Mouse (Mus musculus) macrophage (primary cell): Measurements from ENCODE around the gene Gtf3c3. TPM values are rescaled to one million over a fixed set of nuclear protein-coding genes. Genes with fewer than 3 reads are reported as not detected.

Source experiments
- H3K27ac ChIP-seq: fragments of 350-480 bp; formaldehyde crosslinking; 2 replicates; pipeline ENCODE4 v1.9.0; 2021
- H3K36me3 ChIP-seq: fragments of 350-480 bp; formaldehyde crosslinking; 2 replicates; pipeline ENCODE4 v1.9.0; 2021; ENCODE audit errors: inconsistent target
- H3K4me3 ChIP-seq: fragments of 350-480 bp; formaldehyde crosslinking; 2 replicates; pipeline ENCODE4 v1.9.0; 2021; ENCODE audit errors: inconsistent target
- H3K79me2 ChIP-seq: fragments of 350-480 bp; formaldehyde crosslinking; 2 replicates; pipeline ENCODE4 v1.9.0; 2021; ENCODE audit errors: inconsistent target
- WGBS: methylation state at CpG from one replicate; pipeline ENCODE4 v1.1.7; 2026; ENCODE audit warnings: inconsistent platforms; ENCODE audit not compliant: missing documents; 5-methylcytosine and 5-hydroxymethylcytosine counted together
- polyA plus RNA-seq: library from polyadenylated mRNA; stranded (reverse); fragments of 250-400 nt; gene quantifications from 3 replicates; pipeline ENCODE4 v1.2.4, GENCODE M21; 2018; ENCODE audit warnings: inconsistent platforms
- total RNA-seq, 78 experiments: library from RNA; depleted of rRNA; stranded (reverse); fragments of 250-400 nt; gene quantifications; 1 replicate in 9 of 78; 2 replicates in 24 of 78; 3 replicates in 43 of 78; 4 replicates in 2 of 78; pipeline ENCODE4 v1.2.4; 2018; ENCODE audit warnings: inconsistent platforms in 56 of 78

The Gtf3c3 gene
- 10 to 100 TPM in 25 of 26 experiments, 1 to 10 TPM in 1; 5.9 to 52.2 (median 32.3) TPM for total RNA-seq (2018; cell fraction: chromatin; rRNA removed)
- 10 to 100 TPM in 22 of 26 experiments, 1 to 10 TPM in 4; 8.6 to 17.3 (median 13.6) TPM for total RNA-seq (2018; cell fraction: cytosol; rRNA removed)
- total RNA-seq (2018; cell fraction: nucleus; rRNA removed) = 10 to 100 TPM in 24 of 26 experiments, 1 to 10 TPM in 2; 7.6 to 39.6 (median 20.7) TPM
- 10.3 to 13.2 TPM (median 11.8 TPM) in 3 replicates for polyA plus RNA-seq

GRCm38 (mm10) chr1:54438340-54439079 lies at the start of gene Gtf3c3:
Gtf3c3 (minus strand) TSS chr1:54438971.
- H3K27ac ChIP-seq = peak within 1 kb of the TSS; percentile 41
- peaks cover 13% of the 10 kb centered on the region; the same call in 1 of the 2 replicates for H3K79me2 ChIP-seq
- WGBS = 3% methylated on average over 37 of the region's 39 CpGs
- H3K36me3 ChIP-seq = 0 out of 2 replicates have a peak, but pooled peaks cover 6% of the 10 kb centered on the region
- H3K4me3 ChIP-seq = peak within 1 kb of the TSS; percentile 96

GRCm38 (mm10) chr1:54484744-54485420 lies 46.1 kb upstream of the Gtf3c3 start:
- H3K27ac ChIP-seq = no peak overlapping the region
- no peak overlapping the region for H3K4me3 ChIP-seq
- 93% methylated on average over 3 of the region's 3 CpGs for WGBS
- H3K36me3 ChIP-seq = peaks cover 77% of the 10 kb centered on the region
- H3K79me2 ChIP-seq = no peaks in the 10 kb centered on the region

GRCm38 (mm10) chr1:54480491-54480890 lies 41.7 kb upstream of the Gtf3c3 start:
- 90% methylated on average over 12 of the region's 12 CpGs for WGBS
- H3K79me2 ChIP-seq = no peaks in the 10 kb centered on the region
- H3K27ac ChIP-seq = no peak overlapping the region
- no peak overlapping the region for H3K4me3 ChIP-seq
- H3K36me3 ChIP-seq = peaks cover 68% of the 10 kb centered on the region

GRCm38 (mm10) chr1:54468662-54469061 lies 29.9 kb upstream of the Gtf3c3 start:
- Histone ChIP-seq H3K79me2 (no peaks in the 10 kb centered on the region), H3K27ac (no peak overlapping the region)

DNA sequence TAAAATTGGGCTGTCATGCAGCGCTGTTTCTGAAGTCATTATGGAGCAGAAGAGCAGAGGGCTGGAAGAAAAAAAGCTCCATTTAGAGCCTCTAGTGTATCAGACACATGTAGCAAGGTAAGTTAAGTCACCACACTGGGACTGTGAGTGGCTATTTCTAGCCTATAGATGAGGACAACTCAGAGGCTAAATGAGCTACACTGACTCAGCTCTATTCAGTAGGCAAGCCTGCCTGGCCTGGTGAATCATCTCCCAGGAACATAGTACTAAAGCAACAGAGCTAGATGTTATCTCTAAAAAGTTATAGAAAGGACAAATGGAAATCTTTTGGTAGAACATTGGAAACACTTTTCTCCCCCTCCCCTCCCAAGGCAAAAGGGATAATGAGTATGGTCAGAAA lies 28.6 kb upstream of the Gtf3c3 start:
- Histone ChIP-seq H3K36me3 (no peaks in the 10 kb centered on the region), H3K79me2 (no peaks in the 10 kb centered on the region), H3K27ac (no peak overlapping the region), H3K4me3 (no peak overlapping the region)
- 100% methylated on average over 1 of the region's 1 CpGs for WGBS

More at GRCm38 (mm10) chr1:54468662-54469061, 29.9 kb upstream of the Gtf3c3 start:
- Histone ChIP-seq H3K36me3 (no peaks in the 10 kb centered on the region), H3K4me3 (no peak overlapping the region)

DNA sequence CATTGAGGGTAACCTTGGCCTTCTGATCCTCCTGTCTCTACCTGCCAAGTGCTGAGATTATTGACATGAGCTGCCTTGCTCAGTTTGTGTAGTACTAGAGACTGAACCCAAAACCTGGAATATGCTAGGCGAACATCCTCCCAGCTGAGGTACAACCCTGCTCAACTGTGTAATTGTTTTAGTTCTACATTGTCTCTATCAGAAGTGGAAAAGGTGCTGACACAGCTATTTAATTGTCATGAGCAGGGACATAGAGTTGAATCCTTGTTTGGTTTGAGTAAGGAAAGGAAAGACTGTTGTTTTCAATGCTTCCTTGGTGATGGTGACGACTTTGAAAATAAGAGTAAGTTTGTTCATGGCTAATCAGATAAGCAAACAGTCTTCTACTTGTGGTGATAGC lies 13.3 kb upstream of the Gtf3c3 start:
- H3K27ac ChIP-seq = no peak overlapping the region
- WGBS = 100% methylated on average over 2 of the region's 2 CpGs
- no peaks in the 10 kb centered on the region for H3K36me3 ChIP-seq
- no peak overlapping the region for H3K4me3 ChIP-seq
- H3K79me2 ChIP-seq = no peaks in the 10 kb centered on the region

- Histone ChIP-seq H3K36me3 (no peaks in the 10 kb centered on the region), H3K27ac (no peak overlapping the region), H3K79me2 (no peaks in the 10 kb centered on the region), H3K4me3 (no peak overlapping the region)
- WGBS = 41% methylated on average over 4 of the region's 4 CpGs
Observed at GRCm38 (mm10) chr1:54448833-54449232, 10.1 kb upstream of the Gtf3c3 start.

DNA sequence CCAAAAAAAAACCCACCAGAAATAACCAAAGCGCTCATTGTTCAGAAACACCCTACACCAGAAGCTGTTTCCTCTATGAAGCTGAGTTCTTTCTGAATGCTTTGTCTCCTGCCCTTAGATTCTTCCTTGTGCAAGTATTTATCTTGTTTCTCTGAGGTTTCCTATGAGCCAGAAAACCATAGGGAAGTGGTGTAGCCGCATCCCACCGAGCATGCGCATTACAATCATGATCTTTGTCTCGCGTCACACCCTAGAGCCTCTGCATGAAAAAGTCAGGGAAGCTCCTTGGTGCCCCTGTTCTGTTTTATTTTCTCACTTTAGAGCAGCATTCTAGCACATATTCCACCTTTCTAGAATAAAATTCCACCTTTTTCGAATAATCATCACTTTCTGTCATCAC lies 4.9 kb upstream of the Gtf3c3 start:
- WGBS = 38% methylated on average over 7 of the region's 7 CpGs
- Histone ChIP-seq H3K36me3 (no peaks in the 10 kb centered on the region), H3K79me2 (peaks cover under 1% of the 10 kb centered on the region; the same call in 1 of the 2 replicates), H3K4me3 (no peak overlapping the region), H3K27ac (no peak overlapping the region)

DNA sequence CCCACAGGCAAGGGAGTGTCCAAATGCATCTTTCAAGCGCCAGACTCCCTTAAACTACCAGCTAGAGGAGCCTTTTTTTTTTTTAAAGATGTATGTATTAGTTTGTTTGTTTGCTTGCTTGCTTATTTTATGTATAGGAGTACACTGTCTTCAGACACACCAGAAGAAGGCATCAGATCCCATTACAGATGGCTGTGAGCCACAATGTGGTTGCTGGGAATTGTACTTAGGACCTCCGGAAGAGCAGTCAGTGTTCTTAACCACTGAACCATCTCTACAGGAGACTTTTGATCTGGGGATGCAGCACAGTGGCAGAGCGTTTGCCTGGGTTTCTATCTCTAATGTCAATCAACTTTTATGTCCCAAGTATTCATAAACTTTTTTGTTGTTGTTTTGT lies 307 bp upstream of the Gtf3c3 start:
- H3K4me3 ChIP-seq = peak overlapping the region; percentile 96; the same call in 1 of the 2 replicates
- H3K27ac ChIP-seq = no peak overlapping the region
- peaks cover 13% of the 10 kb centered on the region; the same call in 1 of the 2 replicates for H3K79me2 ChIP-seq
- no peaks in the 10 kb centered on the region for H3K36me3 ChIP-seq
- WGBS = 58% methylated on average over 3 of the region's 3 CpGs

DNA sequence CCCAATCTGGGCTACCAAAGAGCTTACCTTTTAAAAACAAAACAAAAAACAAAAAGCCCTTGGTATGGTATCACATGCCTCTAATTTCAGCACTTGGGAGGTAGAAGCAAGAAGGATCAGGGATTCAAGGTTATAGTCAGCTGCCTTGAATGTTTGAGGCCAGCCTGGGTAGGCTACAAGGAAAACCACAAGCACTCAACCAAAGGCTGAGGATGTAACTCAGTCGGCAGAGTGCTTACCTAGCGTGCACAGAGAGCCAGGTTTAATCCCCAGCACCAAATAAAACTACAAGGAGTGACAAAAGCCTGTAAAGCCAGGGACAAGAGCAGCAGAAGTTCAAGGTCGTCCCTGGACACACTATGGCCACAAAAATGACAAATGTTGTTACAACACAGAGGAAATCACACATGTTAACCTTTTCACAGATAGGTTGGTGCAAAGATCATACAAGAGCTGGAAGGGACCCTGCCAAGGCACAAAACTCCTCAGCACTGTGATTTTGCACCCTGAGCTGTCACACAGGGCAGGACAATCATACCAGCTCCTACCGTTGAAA lies 16.5 kb downstream of the Gtf3c3 start:
- no peak overlapping the region for H3K27ac ChIP-seq
- no peak overlapping the region for H3K4me3 ChIP-seq
- H3K36me3 ChIP-seq = peaks cover 79% of the 10 kb centered on the region
- H3K79me2 ChIP-seq = no peaks in the 10 kb centered on the region
- WGBS = 94% methylated on average over 4 of the region's 4 CpGs

GRCm38 (mm10) chr1:54421670-54422069 lies 17.1 kb downstream of the Gtf3c3 start:
- Histone ChIP-seq H3K79me2 (no peaks in the 10 kb centered on the region), H3K36me3 (peaks cover 76% of the 10 kb centered on the region), H3K27ac (no peak overlapping the region), H3K4me3 (no peak overlapping the region)
- 93% methylated on average over 3 of the region's 3 CpGs for WGBS

DNA sequence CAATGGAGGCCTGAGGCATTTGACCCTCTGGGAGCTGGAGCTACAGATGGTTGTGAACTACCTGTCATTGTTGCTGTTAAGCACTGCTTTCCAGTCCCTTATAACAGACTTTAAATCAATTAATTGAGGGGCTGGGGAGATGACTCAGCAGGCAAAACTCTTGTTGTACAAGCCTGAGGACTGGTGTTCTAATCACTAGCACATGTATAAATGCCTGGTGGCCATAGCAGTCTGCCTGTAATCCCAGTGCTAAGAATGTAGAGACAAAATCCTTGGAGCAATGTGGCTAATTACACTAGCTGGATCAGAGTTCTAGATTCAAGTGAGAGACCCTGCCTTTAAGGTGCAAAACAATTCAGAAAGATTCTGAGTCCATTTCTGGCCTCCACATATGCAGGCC lies 36.0 kb downstream of the Gtf3c3 start:
- no peak overlapping the region for H3K4me3 ChIP-seq
- no peak overlapping the region for H3K27ac ChIP-seq
- H3K36me3 ChIP-seq = peaks cover 46% of the 10 kb centered on the region
- H3K79me2 ChIP-seq = no peaks in the 10 kb centered on the region

DNA sequence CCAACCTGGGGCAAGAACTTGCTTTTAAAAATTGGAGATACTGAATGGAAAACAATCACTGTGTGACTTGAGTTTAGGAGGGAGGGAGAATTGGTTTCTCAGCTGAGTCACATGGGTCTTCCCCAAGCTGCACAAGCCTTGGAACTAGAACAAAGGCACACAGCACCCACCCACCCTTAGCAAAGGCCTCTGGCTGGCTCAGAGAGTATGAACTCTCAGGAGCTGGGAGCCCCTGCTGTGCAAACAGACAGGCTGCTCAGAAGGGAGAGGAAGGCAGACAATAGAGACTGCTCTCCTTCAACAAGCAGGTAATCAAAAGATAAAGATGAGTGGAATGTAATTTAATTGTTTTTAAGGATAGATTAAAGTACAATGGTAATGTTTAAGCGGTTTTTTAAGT lies 54.5 kb downstream of the Gtf3c3 start:
- Histone ChIP-seq H3K27ac (no peak overlapping the region), H3K36me3 (no peaks in the 10 kb centered on the region), H3K4me3 (no peak overlapping the region), H3K79me2 (no peaks in the 10 kb centered on the region)
- WGBS = 100% methylated on average over 1 of the region's 1 CpGs

- H3K4me3 ChIP-seq = no peak overlapping the region
- no peaks in the 10 kb centered on the region for H3K36me3 ChIP-seq
- 97% methylated on average over 9 of the region's 9 CpGs for WGBS
- H3K27ac ChIP-seq = no peak overlapping the region
- no peaks in the 10 kb centered on the region for H3K79me2 ChIP-seq
Observed at GRCm38 (mm10) chr1:54380978-54381914, 57.5 kb downstream of the Gtf3c3 start.
